Mouse (Mus musculus) CH12.LX (cell line): ENCODE measurements at regions not wholly inside any gene's neighbourhood (a gene's known extent, or its start where the extent isn't known, plus 50 kb on each side); places are given as distances from the start of the nearest gene placed in this dataset.

Experiments
- CTCF ChIP-seq, 2 experiments: IDR thresholded peaks in 1 of 2; conservative IDR thresholded peaks in 1 of 2; 2 replicates each; pipeline ENCODE4 v1.5.1; 2011 to 2012; ENCODE audit warnings: low read depth in 2 of 2, low read length in 2 of 2, improper control_type of control experiment in 1 of 2, inconsistent platforms in 1 of 2, mild to moderate bottlenecking in 1 of 2, moderate library complexity in 1 of 2
- MAFK ChIP-seq: IDR thresholded peaks from 2 replicates; pipeline ENCODE4 v1.6.1; 2011; ENCODE audit warnings: low read length, improper control_type of control experiment; ENCODE audit not compliant: insufficient replicate concordance
- MXI1 ChIP-seq: IDR thresholded peaks from 2 replicates; pipeline ENCODE4 v1.6.1; 2011; ENCODE audit warnings: mild to moderate bottlenecking, low read depth, low read length, improper control_type of control experiment
- SIN3A ChIP-seq: IDR thresholded peaks from 2 replicates; pipeline ENCODE4 v1.6.1; 2012; ENCODE audit warnings: low read length, improper control_type of control experiment, inconsistent platforms
- ZKSCAN1 ChIP-seq: IDR thresholded peaks from 2 replicates; pipeline ENCODE4 v1.6.1; 2012; ENCODE audit warnings: low read depth, inconsistent platforms, low read length, improper control_type of control experiment, borderline replicate concordance

- no peak for TF ChIP-seq MXI1
- TF ChIP-seq SIN3A: no peak
- no peak for TF ChIP-seq ZKSCAN1
- no peak for TF ChIP-seq MAFK
- no peak for TF ChIP-seq CTCF (conservative IDR thresholded peaks at IDR 0.05 in 1 of 2, IDR thresholded peaks at IDR 0.05 in 1 of 2; ENCODE audit: low read depth in 2 of 2, low read length in 2 of 2)
Measured at GRCm38 (mm10) chr6:135449228-135449627, 86.9 kb downstream of the Emp1 start.
